Mouse (Mus musculus) left cerebral cortex, postnatal 25 days (tissue): ENCODE data around the gene Adamts20. TPM values are rescaled to one million over a fixed set of nuclear protein-coding genes. Genes with fewer than 3 reads are reported as not detected.
"Not testable (repeated sequence)": the region's sequence is repeated elsewhere in the genome, so short reads cannot be mapped to it uniquely, and the experiment has no call there.

Source experiments
- DNase-seq, 2 experiments: peaks; one replicate each; pipeline ENCODE4 v3.0.0; 2022; ENCODE audit warnings: low spot score in 2 of 2, mixed read lengths in 1 of 2
- intact Hi-C: fragments of 180-260 bp; cut with DNase I; formaldehyde crosslinking; loops from one replicate; pipeline ENCODE4 v1.15.1; 2025
- total RNA-seq, 2 experiments: library from RNA; stranded (reverse); gene quantifications; 2 replicates each; pipeline ENCODE4 v1.2.3; 2021

Gene Adamts20
- total RNA-seq, 2 experiments from 2014 or later: 7.8 to 9.9 TPM

GRCm38 (mm10) chr15:94451600-94451999, 13.6 kb downstream of the Adamts20 start:
- no peak for DNase-seq
- intact Hi-C loops: no loop called here

- intact Hi-C loops: no loop called here
Observed at GRCm38 (mm10) chr15:94444437-94445136, 20.6 kb downstream of the Adamts20 start.

DNA sequence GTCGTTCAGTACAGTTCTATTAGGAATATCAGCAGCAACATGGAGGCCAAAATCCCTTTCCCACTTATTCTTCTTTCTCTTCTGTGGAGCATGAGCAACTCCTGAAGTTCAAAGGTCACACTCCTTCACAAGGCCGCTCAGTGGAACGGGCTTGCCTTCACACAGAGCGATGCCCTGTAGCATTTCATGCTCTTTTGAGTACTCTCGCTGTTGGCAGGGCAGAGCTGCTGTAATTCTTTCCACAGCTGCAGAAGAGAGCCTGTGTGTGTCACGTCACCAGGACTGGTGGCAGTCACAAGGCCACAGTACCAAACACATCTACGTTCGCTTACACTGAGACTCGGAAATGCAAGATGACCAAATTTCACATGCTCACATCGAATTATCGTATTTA, 21.2 kb downstream of the Adamts20 start:
- no peak for DNase-seq
- intact Hi-C loops: no loop called here

More at GRCm38 (mm10) chr15:94444437-94445136, 20.6 kb downstream of the Adamts20 start:
- no peak for DNase-seq

DNA sequence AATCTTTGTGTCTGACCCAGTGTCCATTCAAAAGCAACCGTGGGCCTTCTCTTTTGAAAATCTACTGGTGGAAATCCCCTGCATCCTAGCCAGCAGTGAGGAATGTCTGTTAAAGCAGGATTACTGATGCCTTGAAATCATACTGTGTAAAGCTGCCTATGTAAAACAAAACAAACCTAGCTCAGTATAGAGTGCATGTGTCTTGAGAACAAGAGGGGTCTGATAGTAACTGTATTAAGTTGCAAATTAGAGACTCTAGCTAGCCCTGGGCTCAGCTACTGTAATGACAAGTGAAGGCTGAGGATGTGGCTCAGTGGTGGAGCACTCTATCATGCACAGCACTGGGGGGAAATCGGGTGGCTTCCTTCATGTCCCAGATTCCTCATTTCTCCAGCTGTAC, 22.2 kb downstream of the Adamts20 start:
- intact Hi-C loops: no loop called here
- DNase-seq: no peak

DNA sequence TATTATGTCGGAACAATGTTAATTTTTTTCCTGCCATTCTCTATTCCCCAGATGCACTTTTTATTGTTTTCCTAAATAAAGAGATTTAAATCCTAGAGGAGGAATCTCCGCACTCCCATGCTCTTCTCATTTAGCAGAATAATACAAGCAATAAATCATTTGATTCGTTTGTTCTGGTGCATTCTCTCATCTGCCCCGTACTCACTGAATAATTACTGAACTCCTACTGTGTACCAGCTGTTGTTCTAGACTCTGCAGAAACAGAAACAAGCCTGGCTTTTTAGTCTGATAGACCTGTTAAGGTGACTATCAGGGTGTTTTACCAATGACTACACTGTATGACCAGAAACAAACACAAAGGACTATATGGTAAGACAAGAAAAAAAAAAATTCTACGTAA, 29.7 kb downstream of the Adamts20 start:
- DNase-seq: no peak
- intact Hi-C loops: no loop called here

GRCm38 (mm10) chr15:94430681-94431405, 34.4 kb downstream of the Adamts20 start:
- DNase-seq: peak in 1 of 2 experiments; percentile 7
- intact Hi-C loops: no loop called here

DNA sequence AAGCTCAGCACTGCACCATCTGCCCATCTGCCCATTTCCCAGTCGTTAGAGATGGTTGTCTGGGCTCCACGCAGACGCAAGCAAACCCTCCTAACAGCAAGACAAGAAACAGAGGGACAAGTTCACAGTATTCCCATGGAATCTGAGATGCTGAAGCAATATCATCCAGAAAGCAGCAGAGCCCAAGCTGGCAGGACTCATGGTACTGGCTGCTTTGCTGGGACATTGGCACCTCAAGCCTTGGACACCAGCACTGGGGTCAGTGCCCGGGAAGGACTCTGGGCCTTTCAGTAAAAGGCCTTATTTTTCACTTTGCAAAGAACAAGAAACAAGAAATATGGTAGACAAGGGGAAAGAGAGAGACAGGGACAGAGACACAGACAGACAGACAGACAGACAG, 36.5 kb downstream of the Adamts20 start:
- intact Hi-C loops: no loop called here
- DNase-seq: no peak

GRCm38 (mm10) chr15:94427482-94428214, 37.6 kb downstream of the Adamts20 start:
- DNase-seq: no peak
- intact Hi-C loops: no loop called here

GRCm38 (mm10) chr15:94420526-94420925, 44.7 kb downstream of the Adamts20 start:
- DNase-seq: no peak
- intact Hi-C loops: no loop called here

GRCm38 (mm10) chr15:94419167-94419566, 46.1 kb downstream of the Adamts20 start:
- no peak for DNase-seq
- intact Hi-C loops: no loop called here

GRCm38 (mm10) chr15:94418427-94418826, 46.8 kb downstream of the Adamts20 start:
- no peak for DNase-seq
- intact Hi-C loops: no loop called here

DNA sequence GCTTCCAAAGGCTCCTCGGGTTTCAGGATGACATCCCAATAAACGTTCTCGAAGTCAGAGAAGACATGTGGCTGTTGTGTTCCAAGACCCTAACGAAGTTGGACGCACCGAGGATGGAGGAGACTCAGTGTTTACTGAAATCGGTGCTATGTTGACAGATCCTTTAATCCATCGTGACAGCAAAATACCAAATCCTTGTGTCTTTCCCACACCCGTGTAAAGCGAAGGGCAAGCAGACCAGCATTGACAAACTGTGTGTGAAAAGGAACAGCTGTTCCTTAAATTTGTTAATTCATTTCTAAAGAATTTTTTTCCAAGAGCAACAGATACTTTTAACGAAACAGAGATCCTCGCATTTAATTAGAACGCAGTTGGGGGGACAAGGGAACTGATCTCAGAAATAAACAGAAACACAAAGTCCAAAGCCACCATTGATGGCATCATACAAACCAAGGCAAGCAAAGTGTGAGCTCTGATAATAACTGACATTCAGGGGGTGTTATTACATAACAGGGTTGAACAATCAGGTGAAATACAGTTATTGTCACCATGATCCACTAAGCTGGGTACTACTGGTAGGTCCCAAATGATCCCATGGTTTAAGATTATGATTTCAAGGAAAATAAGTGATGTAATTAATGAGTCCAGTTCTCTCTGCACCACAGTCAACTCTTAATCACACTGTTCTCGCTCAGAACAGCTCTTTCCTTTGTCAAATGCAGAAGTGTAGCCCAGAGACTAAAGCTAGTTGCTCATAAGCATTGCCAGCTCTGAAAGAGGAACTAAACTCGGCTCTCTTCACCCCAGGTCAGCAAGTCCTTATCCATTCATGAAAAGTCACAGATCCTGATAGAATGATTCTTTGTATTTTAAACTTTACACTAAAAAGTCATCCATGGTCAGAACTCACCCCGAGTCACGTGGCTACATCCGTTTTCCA, 47.7 kb downstream of the Adamts20 start:
- DNase-seq: no peak
- intact Hi-C loops: no loop called here

DNA sequence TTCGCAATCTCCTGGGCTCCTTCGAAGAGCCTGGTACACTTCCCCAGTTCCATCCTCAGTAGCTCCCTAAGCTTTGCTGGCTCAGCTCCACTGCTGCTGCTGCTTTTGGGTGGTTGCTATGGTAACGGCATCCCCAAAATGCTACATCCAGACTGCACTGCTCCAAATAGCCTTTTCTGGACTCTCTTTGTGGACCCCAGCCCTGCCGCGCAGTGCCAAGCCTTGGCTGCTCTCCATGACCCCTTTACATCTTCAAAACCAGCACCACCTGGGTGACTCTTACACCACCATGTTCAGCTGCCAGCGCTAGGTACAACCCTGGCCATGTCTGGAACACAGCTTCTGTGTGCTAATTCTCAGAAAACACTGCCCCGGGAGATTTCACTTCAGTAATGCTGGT, 55.4 kb downstream of the Adamts20 start:
- peak; percentile 82 to 93 for DNase-seq
- intact Hi-C loops: no loop called here

DNA sequence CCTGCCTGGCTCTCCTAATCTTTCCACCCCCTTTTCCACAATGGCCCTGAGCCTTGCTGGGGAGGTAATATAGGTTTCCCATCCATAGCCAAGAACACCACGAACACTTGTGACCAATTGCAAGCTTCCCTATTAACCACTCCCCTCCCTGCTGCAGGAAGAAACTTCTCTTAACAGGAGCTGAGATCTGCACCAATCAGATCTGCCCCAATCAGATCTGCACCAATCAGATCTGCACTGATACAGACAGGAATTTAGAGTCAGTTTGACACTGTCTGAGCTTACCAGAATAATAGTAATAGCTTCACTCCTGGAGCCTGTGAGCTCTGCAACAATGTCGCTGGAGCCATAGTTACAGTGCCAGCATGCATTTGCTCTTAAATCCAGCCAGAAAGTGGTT, 58.9 kb downstream of the Adamts20 start:
- no peak for DNase-seq
- intact Hi-C loops: no loop called here

- peak; percentile 89 to 90 for DNase-seq
- intact Hi-C loops: no loop called here
Observed at GRCm38 (mm10) chr15:94404071-94404545, 61.1 kb downstream of the Adamts20 start.

DNA sequence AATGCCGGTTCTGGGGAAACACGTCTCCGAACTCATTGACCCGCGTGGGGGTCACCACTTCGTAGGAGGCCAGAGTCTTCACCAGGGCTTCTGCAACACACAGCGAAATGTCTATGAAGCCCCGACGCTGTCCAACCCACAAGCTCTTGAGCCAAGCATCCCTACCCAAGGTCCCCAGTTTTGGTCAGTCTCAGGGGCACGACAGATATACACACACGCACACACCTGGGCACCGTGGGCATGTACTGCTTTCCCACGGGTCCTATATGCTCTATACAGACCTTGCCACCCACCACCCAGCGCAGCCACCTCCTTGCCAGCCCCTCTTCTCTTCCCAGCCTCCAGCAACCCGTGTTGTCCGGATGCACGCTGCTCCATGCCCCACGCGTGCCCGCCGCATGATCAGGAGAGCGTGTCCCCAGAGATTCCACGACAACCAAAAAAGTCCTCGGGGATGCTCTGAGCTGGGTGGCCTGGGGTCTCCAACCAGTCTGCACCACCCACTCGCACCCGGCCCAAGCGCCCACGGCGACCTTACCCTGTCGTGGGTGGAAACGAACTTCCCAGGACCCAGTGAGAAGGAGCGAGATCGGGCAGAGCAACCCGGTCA, 61.7 kb downstream of the Adamts20 start:
- intact Hi-C loops: no loop called here
- peak in 1 of 2 experiments; percentile 26 for DNase-seq

DNA sequence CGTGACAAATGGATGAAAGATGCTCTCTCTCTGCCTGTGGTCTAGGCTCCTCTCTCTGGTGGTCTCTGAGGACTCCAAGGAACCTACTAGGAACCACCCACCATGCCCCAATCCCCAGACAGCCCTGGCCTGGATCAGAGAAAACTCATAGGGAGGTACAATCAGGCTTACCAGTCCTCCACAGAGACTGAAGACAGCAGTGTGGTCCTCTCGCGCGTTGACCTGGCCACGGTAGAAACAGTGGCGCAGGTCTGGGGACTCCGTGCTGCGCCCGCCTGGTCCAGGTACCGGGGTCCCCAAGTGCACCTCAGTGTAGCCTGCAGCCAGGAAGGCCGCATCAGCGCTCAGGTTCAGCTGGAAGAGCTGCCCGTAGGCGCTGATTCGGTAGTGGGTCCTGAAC, 62.2 kb downstream of the Adamts20 start:
- DNase-seq: no peak
- intact Hi-C loops: no loop called here

- DNase-seq: no peak
- intact Hi-C loops: no loop called here
Observed at GRCm38 (mm10) chr15:94392737-94393136, 72.5 kb downstream of the Adamts20 start.

- DNase-seq, intact Hi-C loops: not testable (repeated sequence)
Observed at GRCm38 (mm10) chr15:94390127-94390526, 75.1 kb downstream of the Adamts20 start.
